Mouse (Mus musculus) kidney, adult 2 months (tissue): ENCODE results near the gene 2300002M23Rik.

Experiments used
- CTCF ChIP-seq: fragments of 200-500 bp; conservative IDR thresholded peaks from 2 replicates; pipeline ENCODE4 v1.5.1; 2011; ENCODE audit warnings: low read depth, mild to moderate bottlenecking, control low read depth, low read length, moderate library complexity, mixed read lengths; ENCODE audit not compliant: insufficient read depth, insufficient read length
- POLR2A ChIP-seq: fragments of 200-500 bp; IDR thresholded peaks from one replicate; pipeline ENCODE4 v1.6.1; 2011; ENCODE audit warnings: low read depth, low read length, control low read depth

DNA sequence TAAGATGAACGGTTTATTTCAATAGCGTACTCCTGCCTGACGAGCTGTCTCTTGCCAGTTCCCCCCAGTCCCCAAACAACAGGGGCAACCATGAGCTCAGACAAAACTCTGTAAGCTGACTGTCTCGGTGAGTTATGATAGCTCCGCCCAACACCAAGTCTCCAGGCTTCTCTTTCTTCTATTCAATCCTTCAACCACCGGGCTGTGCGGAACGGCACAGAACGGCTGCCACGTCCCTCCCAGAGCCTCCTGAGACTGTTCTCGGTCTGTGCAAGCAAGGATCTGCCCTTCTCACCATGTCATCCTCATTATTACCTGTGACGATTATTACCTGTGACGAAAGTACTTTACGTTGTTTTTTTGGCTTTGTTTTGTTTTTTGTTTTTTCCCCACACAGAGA, 3.6 kb downstream of the 2300002M23Rik start:
- TF ChIP-seq CTCF (no peak), POLR2A (no peak)
